Mouse (Mus musculus) embryonic facial prominence, embryonic 10.5 days (tissue): ENCODE measurements around the gene St6gal1. TPM values are rescaled to one million over a fixed set of nuclear protein-coding genes. Genes with fewer than 3 reads are reported as not detected.

Source experiments
- DNase-seq: peaks from one replicate; pipeline ENCODE4 v3.0.0-alpha.2; 2017; ENCODE audit warnings: low spot score
- H3K27ac ChIP-seq: fragments of 300-500 bp; sonication (generic); replicated peaks from 2 replicates; pipeline ENCODE4 v1.5.1; 2016; ENCODE audit warnings: mild to moderate bottlenecking
- H3K27me3 ChIP-seq: fragments of 300-500 bp; sonication (generic); replicated peaks from 2 replicates; pipeline ENCODE4 v1.6.1; 2016; ENCODE audit warnings: low read depth, mild to moderate bottlenecking; ENCODE audit not compliant: poor library complexity, severe bottlenecking
- H3K36me3 ChIP-seq: fragments of 300-500 bp; sonication (generic); replicated peaks from 2 replicates; pipeline ENCODE4 v1.6.1; 2016; ENCODE audit warnings: mild to moderate bottlenecking, moderate library complexity
- H3K4me1 ChIP-seq: fragments of 300-500 bp; sonication (generic); 2 replicates; pipeline ENCODE4 v1.6.1; 2016
- H3K4me3 ChIP-seq: fragments of 300-500 bp; sonication (generic); 2 replicates; pipeline ENCODE4 v1.5.1; 2016; ENCODE audit warnings: mild to moderate bottlenecking, moderate library complexity
- H3K9me3 ChIP-seq: fragments of 300-500 bp; sonication (generic); 2 replicates; pipeline ENCODE4 v1.6.1; 2016; ENCODE audit warnings: mild to moderate bottlenecking
- WGBS: fragments of 180-500 bp; shearing (Covaris S2); methylation state at CpG from one replicate; pipeline ENCODE4 v1.1.7; 2016; 5-methylcytosine and 5-hydroxymethylcytosine counted together
- polyA plus RNA-seq: library from polyadenylated mRNA; unstranded; fragments of >200 nt; fragmentation: Nextera tagmentation; extraction: Ambion mirVana; gene quantifications from 2 replicates; pipeline ENCODE4 v1.2.1, GENCODE M21; 2016

Gene St6gal1
- polyA plus RNA-seq, 1 experiment from 2014 or later, result 27.3 TPM

DNA sequence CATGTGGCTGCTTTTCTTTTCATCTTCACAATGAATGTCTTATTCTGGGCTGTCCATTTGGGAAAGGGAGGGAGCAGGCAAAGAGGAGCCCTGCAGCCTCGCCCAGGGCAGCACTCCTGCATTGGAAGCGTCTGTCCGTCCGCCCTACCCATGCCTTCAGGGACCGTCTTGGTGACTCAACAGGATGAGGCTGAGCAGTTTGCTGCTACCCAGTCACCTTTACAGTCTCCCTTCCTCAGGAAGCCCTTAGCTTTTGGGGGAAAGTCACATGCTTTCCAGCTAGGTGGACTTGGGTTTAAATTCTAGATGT is 16.4 kb downstream of the St6gal1 start:
- Histone ChIP-seq H3K36me3 (peaks cover 31% of the 10 kb centered on the region), H3K27ac (peak overlapping the region; percentile 36; the same call in 1 of the 2 replicates), H3K4me1 (peaks cover 60% of the 10 kb centered on the region), H3K4me3 (no peak overlapping the region), H3K27me3 (no peaks in the 10 kb centered on the region), H3K9me3 (no peaks in the 10 kb centered on the region)
- DNase-seq, result no peak
- WGBS, result 52% methylated on average over 5 of the region's 5 CpGs

DNA sequence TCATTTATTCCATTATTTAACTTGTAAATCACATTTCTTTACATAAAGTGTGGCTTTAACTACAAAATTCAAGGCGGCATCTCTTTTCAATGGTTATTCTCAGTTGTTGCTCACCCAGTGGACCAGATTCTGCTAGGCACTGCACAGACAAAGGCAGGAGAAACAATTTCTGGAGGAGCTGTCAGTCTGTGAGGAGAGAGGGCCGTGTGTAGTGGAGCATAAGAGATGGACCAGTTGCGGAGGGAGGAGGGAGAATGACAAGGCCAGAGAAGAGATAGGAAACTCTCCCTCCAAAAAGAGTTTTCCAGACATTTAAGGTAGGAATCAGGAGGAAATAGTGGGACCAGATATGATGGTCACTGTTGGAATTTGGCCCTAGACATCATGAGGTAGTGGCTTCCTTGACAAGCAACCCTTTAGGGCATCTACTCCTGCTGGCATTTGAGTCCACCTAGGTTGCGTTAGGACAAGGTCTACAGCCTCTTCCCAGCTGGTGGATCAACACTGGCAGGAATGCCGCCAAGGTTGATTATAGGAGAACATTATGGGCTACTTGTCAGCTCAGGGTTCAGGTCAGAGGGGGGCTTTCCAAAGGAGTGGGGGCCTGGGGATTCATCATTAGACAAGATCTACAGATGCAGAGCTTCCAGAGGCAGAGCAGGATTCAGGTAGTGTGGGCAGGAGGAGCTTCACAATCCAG is 19.3 kb downstream of the St6gal1 start:
- no peak overlapping the region for H3K27ac ChIP-seq
- no peak for DNase-seq
- H3K4me3 ChIP-seq, result no peak overlapping the region
- no peaks in the 10 kb centered on the region for H3K27me3 ChIP-seq
- 80% methylated on average over 5 of the region's 5 CpGs for WGBS
- H3K4me1 ChIP-seq, result peaks cover 39% of the 10 kb centered on the region
- no peaks in the 10 kb centered on the region for H3K9me3 ChIP-seq
- H3K36me3 ChIP-seq, result peaks cover 40% of the 10 kb centered on the region

DNA sequence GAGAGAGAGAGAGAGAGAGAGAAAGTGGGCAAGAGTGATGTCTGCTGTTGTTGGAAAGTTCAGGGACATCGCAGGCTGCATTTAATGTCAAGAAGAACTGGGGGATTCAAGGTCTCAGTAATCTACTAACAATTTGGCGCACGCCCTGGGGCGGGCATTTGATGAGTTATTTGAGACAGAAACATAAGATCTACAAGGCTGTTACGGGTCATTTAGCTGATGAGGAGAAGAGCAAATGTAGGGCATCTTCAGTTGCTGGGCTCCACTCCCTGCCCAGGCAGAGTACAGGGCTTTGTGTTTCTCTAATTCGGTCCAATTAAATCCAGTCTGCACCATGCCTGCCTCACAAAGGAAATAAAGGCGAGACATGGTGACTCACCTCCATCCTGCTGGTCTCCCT is 19.9 kb downstream of the St6gal1 start:
- 84% methylated on average over 7 of the region's 7 CpGs for WGBS
- no peaks in the 10 kb centered on the region for H3K27me3 ChIP-seq
- no peaks in the 10 kb centered on the region for H3K9me3 ChIP-seq
- peaks cover 41% of the 10 kb centered on the region for H3K4me1 ChIP-seq
- H3K4me3 ChIP-seq, result no peak overlapping the region
- H3K27ac ChIP-seq, result no peak overlapping the region
- no peak for DNase-seq
- peaks cover 39% of the 10 kb centered on the region for H3K36me3 ChIP-seq

DNA sequence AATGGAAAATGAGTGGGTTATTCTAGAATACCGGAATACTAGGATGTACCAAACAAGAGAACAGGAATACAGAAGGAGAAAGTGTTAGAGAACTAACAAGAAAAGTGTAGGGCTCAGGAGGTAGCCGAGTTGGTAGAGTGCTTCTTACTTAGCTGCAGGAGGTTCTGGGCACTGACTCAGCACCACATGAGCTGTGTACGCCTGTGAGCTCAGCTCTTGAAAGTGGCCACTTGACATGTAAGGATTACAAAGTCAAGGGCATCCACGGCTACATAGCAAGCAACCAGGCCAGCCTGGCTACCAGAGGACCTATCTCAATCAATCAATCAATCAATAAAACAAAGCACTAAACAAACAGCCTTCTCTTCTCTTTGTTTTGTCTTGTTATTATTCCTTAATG is 24.7 kb downstream of the St6gal1 start:
- no peak overlapping the region for H3K27ac ChIP-seq
- H3K36me3 ChIP-seq, result peaks cover 20% of the 10 kb centered on the region
- H3K9me3 ChIP-seq, result no peaks in the 10 kb centered on the region
- H3K4me3 ChIP-seq, result no peak overlapping the region
- no peak for DNase-seq
- WGBS, result 72% methylated on average over 4 of the region's 4 CpGs
- 0 out of 2 replicates have a peak, but pooled peaks cover 2% of the 10 kb centered on the region for H3K27me3 ChIP-seq
- peaks cover 59% of the 10 kb centered on the region for H3K4me1 ChIP-seq

DNA sequence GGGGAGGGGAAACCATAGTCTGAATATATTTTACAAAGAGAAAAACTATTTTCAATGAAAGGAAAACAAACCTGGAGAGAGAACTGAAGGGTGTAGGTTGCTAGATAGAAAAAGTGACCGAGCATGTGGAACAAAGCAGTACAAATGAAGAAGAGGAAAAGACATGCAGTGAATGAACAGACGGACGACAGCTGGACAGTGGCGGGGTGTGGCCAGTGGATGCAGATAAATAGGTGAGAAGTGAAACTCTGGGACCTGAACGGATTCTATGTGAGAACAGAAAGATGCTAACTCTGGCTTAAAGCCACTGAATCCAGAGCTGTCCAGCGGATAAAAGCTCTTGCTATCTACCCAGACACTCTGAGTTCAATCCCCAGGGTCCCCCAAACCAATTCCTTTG is 25.2 kb downstream of the St6gal1 start:
- H3K4me1 ChIP-seq, result peaks cover 59% of the 10 kb centered on the region
- H3K9me3 ChIP-seq, result no peaks in the 10 kb centered on the region
- 80% methylated on average over 6 of the region's 6 CpGs for WGBS
- DNase-seq, result no peak
- H3K27ac ChIP-seq, result no peak overlapping the region
- no peak overlapping the region for H3K4me3 ChIP-seq
- 0 out of 2 replicates have a peak, but pooled peaks cover 2% of the 10 kb centered on the region for H3K27me3 ChIP-seq
- peaks cover 20% of the 10 kb centered on the region for H3K36me3 ChIP-seq

DNA sequence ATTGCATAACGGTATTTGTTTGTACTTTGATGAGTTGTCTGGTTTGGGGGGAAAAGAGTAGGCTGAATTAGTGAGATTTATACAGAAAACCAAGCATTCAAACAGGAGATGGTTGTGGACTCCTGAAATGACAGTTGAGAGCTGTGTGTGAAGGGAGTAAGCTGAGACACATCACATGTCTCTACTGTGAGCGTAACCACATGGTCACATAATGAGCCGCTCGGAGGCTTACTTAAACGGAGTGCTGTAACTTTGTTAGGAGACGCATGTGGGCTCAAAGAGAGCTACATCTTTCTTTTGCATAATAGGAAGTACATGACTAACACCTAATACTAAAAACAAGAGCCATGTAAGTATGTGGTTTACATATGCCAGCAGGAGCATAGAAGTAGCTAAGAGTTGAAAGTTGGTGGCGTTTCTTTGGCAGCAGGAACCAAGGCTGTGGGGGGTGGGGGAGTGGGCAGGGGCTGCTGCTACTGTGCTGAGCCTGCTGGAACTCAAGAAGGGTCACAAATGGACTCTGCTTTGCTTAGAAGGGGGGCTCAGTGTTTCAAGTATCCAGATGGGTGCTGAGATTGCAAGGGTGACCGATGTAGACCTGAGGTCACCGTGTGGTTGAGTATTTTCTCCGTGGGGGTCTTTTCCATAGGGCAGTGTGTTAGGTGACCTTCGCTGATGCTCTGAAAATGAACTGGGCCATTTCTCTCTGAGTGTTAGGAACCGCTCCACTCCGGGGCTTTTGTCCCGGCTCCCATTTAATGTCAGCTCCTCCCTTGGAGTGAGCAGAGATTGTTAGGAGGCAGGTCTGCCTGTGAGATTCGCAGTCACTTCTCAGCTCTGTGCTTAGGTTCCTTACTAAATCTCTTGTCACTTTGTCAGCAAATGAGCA is 26.3 kb downstream of the St6gal1 start:
- Histone ChIP-seq H3K36me3 (peaks cover 10% of the 10 kb centered on the region), H3K4me1 (peaks cover 59% of the 10 kb centered on the region), H3K9me3 (no peaks in the 10 kb centered on the region), H3K27ac (peak overlapping the region; percentile 80), H3K4me3 (0 out of 2 replicates have a peak overlapping the region, but pooled peaks have one; percentile 1), H3K27me3 (0 out of 2 replicates have a peak, but pooled peaks cover 2% of the 10 kb centered on the region)
- WGBS, result 48% methylated on average over 15 of the region's 15 CpGs
- no peak for DNase-seq

DNA sequence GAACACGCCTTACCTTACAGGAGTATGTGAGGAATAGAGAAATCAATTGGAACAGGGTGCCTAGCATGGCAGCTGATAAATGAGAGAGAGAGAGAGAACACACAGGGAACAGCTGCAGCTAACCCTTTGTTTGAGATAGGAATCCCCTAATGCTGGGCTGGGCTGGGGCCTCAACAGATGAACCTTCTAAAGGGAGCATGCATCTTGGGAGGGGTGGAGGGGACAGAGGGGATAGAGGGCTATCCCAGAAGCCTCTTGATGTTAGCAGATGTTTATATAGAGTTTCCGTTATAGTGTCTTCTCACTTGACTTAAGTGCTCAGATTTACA is 26.9 kb downstream of the St6gal1 start:
- peaks cover 61% of the 10 kb centered on the region for H3K4me1 ChIP-seq
- WGBS, result 77% methylated on average over 2 of the region's 2 CpGs

DNA sequence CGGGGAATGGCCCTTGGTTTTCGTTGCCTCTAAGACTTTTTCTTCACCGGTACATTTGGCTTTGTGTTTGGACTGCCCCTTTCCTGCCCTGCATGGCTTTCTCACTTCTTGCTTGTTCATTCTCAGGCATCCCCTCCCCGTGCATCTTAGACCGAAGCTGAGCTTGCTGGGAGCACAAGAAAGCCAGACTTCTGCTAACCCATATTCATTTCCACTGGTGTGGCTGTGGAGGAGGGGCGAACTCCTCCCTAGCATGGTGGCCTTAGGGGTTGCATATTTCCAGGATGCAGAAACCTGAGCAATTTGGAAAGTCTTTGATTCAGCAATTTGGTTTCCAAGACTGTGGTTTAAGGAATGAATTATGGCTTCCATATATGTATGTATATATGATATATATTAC is 29.1 kb downstream of the St6gal1 start:
- H3K4me3 ChIP-seq, result no peak overlapping the region
- peak overlapping the region; percentile 80 for H3K27ac ChIP-seq
- 55% methylated on average over 6 of the region's 6 CpGs for WGBS

More for the DNA sequence above, 26.9 kb downstream of the St6gal1 start:
- Histone ChIP-seq H3K27me3 (0 out of 2 replicates have a peak, but pooled peaks cover 2% of the 10 kb centered on the region), H3K27ac (peak overlapping the region; percentile 80), H3K36me3 (peaks cover 9% of the 10 kb centered on the region; the same call in 1 of the 2 replicates), H3K4me3 (no peak overlapping the region), H3K9me3 (no peaks in the 10 kb centered on the region)
- DNase-seq, result no peak

DNA sequence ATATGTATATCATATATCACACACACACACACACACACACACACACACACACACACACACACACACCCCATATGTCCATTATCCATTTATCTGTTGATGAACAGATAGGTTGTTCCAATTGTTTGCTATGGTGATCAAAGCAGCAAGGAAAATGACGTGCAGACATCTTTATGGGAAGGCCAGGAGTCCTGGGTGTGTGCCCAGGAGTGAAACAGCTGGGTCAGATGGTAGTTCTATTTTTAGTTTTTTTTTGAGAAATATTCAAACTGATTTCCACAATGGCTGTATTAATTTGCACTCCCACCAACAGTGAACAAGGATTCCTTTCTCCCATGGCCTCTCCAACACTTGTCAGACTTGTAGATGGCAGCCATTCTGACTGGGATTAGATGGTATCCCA is 29.5 kb downstream of the St6gal1 start:
- Histone ChIP-seq H3K36me3 (no peaks in the 10 kb centered on the region), H3K4me3 (no peak overlapping the region), H3K27ac (peak overlapping the region; percentile 69), H3K9me3 (no peaks in the 10 kb centered on the region), H3K27me3 (0 out of 2 replicates have a peak, but pooled peaks cover 2% of the 10 kb centered on the region), H3K4me1 (peaks cover 88% of the 10 kb centered on the region)
- WGBS, result 63% methylated on average over 1 of the region's 1 CpGs
- no peak for DNase-seq

More for the DNA sequence above, 29.1 kb downstream of the St6gal1 start:
- no peaks in the 10 kb centered on the region for H3K9me3 ChIP-seq
- 0 out of 2 replicates have a peak, but pooled peaks cover 2% of the 10 kb centered on the region for H3K27me3 ChIP-seq
- peak; percentile 35 for DNase-seq
- H3K4me1 ChIP-seq, result peaks cover 83% of the 10 kb centered on the region
- H3K36me3 ChIP-seq, result no peaks in the 10 kb centered on the region

DNA sequence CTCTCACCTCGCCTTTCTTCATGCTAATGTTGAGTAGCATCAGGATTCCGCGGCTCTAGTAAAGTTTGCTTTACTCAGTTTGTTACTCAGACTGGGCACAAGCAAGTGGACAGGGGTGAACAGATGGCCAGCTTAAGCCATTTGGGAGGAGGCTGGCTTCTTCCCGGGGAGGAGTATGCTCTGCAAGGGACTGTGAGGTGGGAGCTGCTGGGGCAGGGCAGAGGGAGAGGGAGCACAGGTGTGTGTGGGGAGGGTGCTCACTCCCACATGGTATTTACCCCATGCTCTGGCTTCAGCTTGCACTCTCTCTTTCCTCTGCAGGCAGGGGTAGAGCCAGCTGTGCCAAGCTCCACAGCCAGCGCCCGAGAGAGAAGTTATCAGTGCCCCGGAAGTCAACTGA is 32.1 kb downstream of the St6gal1 start:
- Histone ChIP-seq H3K9me3 (no peaks in the 10 kb centered on the region), H3K36me3 (peaks cover 12% of the 10 kb centered on the region), H3K4me3 (no peak overlapping the region), H3K27ac (peak overlapping the region; percentile 76), H3K4me1 (peaks cover 83% of the 10 kb centered on the region), H3K27me3 (peaks cover 15% of the 10 kb centered on the region; the same call in 1 of the 2 replicates)
- 60% methylated on average over 7 of the region's 7 CpGs for WGBS
- no peak for DNase-seq

DNA sequence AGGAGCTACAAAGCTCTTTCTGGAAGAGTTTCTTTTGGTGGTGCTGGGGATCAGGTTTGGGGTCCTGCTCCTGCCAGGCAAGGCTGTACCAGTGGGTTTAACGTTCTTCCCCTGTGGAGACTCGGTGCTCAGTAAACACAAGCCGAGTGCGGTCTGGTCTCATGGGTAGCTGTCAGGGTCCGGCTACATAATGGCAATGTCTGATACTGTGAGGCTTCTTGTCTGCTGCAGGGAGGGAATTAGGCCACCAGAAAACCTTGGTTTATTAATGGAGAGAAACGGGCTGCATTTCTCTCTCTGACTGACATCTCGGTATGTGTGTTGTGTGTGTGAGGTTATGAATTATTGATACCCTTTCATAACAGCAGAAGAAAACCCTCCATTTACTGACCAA is 33.9 kb downstream of the St6gal1 start:
- peak; percentile 34 for DNase-seq
- no peak overlapping the region for H3K4me3 ChIP-seq
- H3K27me3 ChIP-seq, result peaks cover 13% of the 10 kb centered on the region; the same call in 1 of the 2 replicates

DNA sequence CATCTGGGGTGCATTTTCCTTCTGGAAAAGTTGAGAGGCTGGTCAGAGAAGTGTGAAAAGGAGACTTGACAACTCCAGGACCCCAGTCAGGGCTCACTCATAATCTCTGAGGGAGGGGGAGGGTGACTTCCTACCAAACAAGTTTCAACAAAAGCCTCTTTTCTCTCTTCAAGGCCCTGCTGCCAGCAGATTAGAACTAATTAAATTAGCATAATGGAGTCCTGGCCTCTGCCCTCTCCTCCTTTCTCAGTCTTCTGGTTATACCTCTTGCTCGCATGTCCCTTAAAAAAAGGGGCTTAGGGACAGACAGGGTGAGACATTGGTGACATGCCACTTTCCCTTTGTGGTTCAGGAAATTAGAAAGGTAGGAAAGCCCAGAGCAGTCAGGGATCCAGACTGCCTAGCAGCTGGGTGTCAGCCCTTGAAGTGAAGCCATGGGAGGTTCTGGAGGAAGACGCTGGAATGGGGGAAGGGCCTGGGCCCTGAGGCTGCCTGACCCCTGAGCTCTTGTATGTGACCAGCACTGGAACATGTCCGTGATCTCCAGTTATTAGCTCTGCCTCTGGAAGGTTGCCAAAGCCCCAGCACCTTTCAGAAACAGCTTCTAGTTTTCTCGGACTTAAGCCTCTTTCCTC is 34.4 kb downstream of the St6gal1 start:
- DNase-seq, result peak; percentile 72
- Histone ChIP-seq H3K9me3 (no peaks in the 10 kb centered on the region; the same call in 1 of the 2 replicates), H3K27me3 (peaks cover 13% of the 10 kb centered on the region; the same call in 1 of the 2 replicates), H3K36me3 (peaks cover 22% of the 10 kb centered on the region), H3K4me3 (0 out of 2 replicates have a peak overlapping the region, but pooled peaks have one; percentile 16), H3K27ac (peak overlapping the region; percentile 76), H3K4me1 (peaks cover 78% of the 10 kb centered on the region)
- 1% methylated on average over 4 of the region's 4 CpGs for WGBS

More for the DNA sequence above, 33.9 kb downstream of the St6gal1 start:
- 3% methylated on average over 7 of the region's 7 CpGs for WGBS
- Histone ChIP-seq H3K4me1 (peaks cover 83% of the 10 kb centered on the region), H3K36me3 (peaks cover 19% of the 10 kb centered on the region), H3K27ac (peak overlapping the region; percentile 76), H3K9me3 (no peaks in the 10 kb centered on the region)
